Mouse (Mus musculus): ENCODE data around the gene Sgo1.
A peak's percentile ranks its signal among the peaks of the same experiment; 100 is the strongest.
"Not testable (repeated sequence)": the region's sequence is repeated elsewhere in the genome, so short reads cannot be mapped to it uniquely, and the experiment has no call there.

Sgo1 gene

GRCm38 (mm10) chr17:53688877-53689802 lies at the start of gene Sgo1:
Gene Sgo1, minus strand, starts transcription at chr17:53689333.
- DNase-seq (ENCODE audit: low spot score) = peak; percentile 99

GRCm38 (mm10) chr17:53718916-53719315 lies 29.8 kb upstream of the Sgo1 start:
- DNase-seq (ENCODE audit: low spot score) = not testable (repeated sequence)

- DNase-seq (ENCODE audit: low spot score) = no peak
These were observed 29.3 kb upstream of the Sgo1 start for GRCm38 (mm10) chr17:53718474-53718873.

- not testable (repeated sequence) for DNase-seq (ENCODE audit: low spot score)
These were observed 26.0 kb upstream of the Sgo1 start for GRCm38 (mm10) chr17:53715161-53715560.

- no peak for DNase-seq (ENCODE audit: low spot score)
These were observed 25.3 kb upstream of the Sgo1 start for GRCm38 (mm10) chr17:53714453-53714852.

DNA sequence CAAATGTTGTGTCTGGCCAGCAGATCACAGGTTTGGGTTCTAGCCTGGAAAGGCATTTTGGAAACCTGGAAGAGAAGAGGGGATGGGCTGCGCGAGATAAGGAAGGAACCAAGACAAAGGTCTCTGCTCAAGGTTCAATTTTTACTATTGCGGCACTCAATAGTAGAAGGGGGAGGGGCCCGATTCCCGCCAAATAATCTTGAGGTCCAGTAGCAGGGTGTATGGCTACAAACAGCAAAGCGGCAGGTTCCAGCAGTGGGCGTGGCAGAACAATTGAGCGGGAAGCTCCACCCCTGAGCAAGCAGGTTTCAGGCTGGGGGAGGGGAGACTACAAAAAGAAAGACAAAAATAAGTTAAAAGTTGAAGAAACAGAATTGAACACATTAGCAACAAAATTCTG lies 8.4 kb upstream of the Sgo1 start:
- not testable (repeated sequence) for DNase-seq (ENCODE audit: low spot score)

GRCm38 (mm10) chr17:53694039-53694438 lies 4.9 kb upstream of the Sgo1 start:
- DNase-seq (ENCODE audit: low spot score) = no peak

DNA sequence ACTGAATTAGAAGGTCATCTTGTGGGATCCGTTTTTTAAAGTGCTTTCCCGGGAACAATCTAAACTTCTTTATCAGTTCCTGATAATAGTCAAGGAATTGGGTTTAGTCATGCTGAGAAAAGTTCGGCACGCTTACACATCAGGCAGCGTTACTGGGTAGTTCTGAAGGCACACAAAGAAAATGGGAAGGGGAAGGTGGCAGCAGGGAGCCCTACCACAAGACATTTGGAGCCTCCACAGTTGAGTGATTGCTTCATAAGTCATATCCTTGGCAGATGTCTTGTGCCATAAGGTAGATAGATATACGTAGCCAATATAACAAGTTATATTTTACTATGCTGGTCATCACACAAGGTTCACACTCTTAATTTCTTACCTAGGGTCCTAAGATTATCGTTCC lies 813 bp upstream of the Sgo1 start:
- no peak for DNase-seq (ENCODE audit: low spot score)

DNA sequence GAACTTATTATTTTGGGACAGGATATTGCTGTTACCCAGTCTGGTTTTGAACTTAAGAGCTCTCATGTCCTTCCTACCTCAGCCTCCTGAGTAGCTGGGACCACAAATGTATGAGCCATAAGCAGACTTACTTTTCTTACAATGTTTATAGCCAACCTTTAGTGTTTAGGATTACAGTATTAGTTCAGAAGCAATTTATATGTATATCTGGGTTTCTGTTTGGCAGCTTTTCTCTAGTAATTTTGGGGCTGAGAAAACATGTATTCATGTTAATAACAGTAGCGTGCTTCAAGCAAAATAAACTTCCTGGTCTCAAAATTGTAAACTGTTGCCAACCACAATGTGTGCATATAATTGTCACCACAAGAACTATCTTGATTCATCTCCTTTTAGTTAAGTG lies 812 bp downstream of the Sgo1 start:
- no peak for DNase-seq (ENCODE audit: low spot score)

GRCm38 (mm10) chr17:53678716-53679115 lies 10.4 kb downstream of the Sgo1 start:
- DNase-seq (ENCODE audit: low spot score) = no peak

GRCm38 (mm10) chr17:53670453-53670852 lies 18.7 kb downstream of the Sgo1 start:
- DNase-seq (ENCODE audit: low spot score) = no peak

GRCm38 (mm10) chr17:53664703-53665382 lies 24.3 kb downstream of the Sgo1 start:
- DNase-seq (ENCODE audit: low spot score) = no peak

DNA sequence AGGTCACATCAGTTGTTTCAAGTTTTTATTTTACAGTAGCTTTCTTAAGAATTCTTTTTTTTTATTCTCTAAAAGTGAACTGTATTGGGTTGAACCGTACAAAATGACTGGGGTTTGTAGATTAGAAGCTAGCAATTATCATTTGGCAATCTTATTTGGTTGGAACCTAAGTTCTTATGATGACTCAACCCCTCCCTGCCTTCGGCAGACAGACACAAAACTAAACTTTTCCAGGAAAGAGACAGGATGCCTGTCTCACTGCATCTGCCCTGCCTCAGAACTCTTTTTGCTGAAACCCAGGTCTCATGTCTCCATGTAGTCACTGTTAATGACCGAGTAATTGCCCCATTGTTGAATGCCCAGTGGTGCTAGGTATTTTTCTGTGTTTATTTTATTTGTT lies 24.9 kb downstream of the Sgo1 start:
- DNase-seq (ENCODE audit: low spot score) = no peak

- DNase-seq (ENCODE audit: low spot score) = no peak
These were observed 27.9 kb downstream of the Sgo1 start for GRCm38 (mm10) chr17:53661056-53661840.

DNA sequence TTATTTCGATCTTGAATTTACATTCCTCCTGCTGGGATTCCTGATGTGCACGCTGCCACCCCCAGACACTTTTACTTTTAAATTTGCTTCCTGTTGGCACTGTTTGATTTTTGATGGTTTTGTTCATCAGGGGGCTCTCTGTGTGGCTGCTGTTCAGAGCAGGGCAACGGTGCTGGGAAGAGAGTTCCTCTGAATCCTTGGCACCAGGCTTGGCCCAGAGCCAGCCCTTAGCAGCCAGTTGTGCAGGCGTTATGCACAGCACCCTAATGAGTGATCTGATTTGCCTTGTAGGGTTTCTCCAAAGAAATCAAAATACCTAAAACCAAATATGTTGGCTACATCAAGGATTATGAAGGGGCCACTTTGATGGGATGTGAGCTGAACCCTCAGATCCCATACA lies 29.4 kb downstream of the Sgo1 start:
- DNase-seq (ENCODE audit: low spot score) = no peak

DNA sequence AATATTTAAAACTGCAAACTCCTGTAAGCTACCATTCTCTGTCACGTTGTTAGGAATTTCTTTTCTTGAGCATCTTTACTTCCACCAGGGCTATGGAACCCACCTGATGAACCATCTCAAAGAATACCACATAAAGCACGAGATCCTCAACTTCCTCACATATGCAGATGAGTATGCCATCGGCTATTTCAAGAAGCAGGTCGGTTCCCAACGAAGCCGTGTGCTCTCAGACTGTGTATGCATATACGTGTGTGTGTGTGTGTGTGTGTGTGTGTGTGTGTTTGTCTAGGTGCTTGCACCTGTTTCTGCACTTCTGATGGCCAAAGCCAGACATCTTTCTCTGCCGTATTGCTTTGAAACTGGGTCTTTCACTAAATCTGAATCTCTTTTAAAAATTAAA lies 29.9 kb downstream of the Sgo1 start:
- DNase-seq (ENCODE audit: low spot score) = no peak

DNA sequence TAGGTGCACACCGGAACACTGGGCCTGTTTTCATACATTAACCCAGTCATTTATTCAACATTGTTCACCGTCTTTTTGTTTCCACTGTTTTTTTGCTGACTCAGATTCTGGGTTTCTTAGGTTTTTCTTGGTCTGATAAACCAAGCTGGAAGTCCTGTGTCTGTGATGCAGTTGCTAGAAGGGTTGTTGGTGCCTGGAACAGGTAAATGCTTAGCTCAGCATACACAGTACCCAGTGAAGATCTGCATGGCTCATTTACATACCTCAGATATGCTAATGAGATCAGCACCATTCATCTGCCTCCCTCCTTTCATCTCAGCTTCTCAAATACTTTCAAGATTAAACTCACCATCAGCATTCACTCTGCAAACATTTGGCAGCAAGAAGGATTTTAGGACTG lies 30.5 kb downstream of the Sgo1 start:
- no peak for DNase-seq (ENCODE audit: low spot score)

- DNase-seq (ENCODE audit: low spot score) = not testable (repeated sequence)
These were observed 31.7 kb downstream of the Sgo1 start for GRCm38 (mm10) chr17:53657391-53657790.

- DNase-seq (ENCODE audit: low spot score) = no peak
These were observed 32.7 kb downstream of the Sgo1 start for GRCm38 (mm10) chr17:53656369-53656860.

DNA sequence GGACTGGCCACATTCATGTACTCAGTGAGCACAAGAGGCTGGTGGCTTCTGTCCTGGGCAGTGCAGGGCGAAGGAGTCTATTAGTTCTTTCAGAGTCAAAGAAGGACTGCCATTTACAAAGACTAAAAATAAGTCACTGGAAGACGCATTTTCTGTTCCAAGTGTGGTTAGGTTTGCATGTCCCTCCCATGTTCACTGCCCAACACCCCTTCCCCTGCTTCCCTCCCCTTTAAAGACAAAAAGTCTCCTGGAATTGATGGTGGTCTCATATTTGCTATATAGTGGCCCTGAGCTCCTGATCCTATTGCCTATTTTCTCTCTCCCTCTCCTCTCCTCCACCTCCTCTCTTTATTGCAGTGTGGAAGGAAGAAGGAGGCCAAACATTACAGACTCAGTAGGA lies 33.2 kb downstream of the Sgo1 start:
- DNase-seq (ENCODE audit: low spot score) = no peak

GRCm38 (mm10) chr17:53655081-53655480 lies 34.1 kb downstream of the Sgo1 start:
- no peak for DNase-seq (ENCODE audit: low spot score)

- no peak for DNase-seq (ENCODE audit: low spot score)
These were observed 34.5 kb downstream of the Sgo1 start for GRCm38 (mm10) chr17:53654596-53654995.

Measured in yolk sac, embryonic 10.5 days (tissue).